Mouse (Mus musculus): Measurements from ENCODE around the gene Tcerg1l.
A peak's percentile ranks its signal among the peaks of the same experiment; 100 is the strongest.

Tcerg1l gene

DNA sequence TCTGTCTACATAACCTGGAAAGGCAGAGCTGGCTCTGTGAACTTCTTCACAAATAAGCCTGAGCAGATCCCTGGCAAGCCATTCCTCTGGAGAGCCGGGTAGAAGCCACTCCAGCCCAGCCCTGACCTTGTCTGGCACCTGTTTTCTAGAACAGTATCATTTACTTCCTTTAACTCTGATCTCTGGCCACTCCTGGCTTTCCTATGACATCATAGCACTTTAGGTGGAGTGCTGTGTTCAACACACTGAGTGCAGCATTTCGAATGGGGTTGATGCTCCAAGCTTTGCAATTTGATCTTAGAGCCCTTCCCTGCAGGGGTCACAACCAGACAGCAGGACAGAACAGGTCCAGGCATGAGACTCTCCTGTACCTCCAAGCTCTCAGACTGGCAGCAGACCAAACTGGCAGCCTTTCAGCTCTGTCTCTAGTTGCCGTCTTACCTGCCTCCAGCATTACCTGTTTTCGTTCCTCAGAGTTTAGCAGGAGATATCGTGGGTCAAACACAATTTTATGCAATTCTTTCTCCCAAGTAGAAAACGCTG lies 179.9 kb downstream of the Tcerg1l start:
- DNase-seq (ENCODE audit: low spot score) = peak; percentile 22

DNA sequence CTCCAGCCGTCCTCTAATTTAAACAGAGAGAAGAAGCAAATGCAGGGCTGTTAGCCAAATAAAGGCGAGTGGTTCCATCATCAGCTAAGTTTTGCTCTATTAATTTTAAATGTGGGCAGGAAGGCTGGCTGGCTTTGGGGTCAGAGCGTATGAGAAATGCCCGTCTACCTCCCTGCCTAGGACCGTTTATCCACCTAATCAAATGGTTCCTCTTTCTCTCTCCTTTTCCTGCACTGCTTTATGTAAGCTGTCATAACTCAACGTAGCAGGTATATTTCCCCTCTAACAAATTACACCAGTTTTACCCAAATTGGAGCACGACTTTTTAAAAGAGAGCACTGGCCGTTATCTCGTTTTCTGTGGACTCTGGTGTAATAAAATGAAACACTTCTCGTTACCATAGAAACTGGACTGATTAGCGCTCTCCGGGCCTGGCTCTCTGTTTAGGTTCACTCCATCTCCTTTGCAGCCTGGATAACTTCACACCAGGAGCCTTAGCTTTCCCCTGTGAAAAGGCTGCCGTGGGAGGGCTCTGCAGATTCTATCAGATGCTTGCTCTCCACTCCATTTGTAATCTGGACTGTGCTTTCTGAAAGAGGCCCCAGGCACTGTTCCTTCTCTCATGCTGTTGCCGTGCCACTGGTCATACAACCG lies 182.2 kb downstream of the Tcerg1l start:
- peak; percentile 90 for DNase-seq (ENCODE audit: low spot score)

DNA sequence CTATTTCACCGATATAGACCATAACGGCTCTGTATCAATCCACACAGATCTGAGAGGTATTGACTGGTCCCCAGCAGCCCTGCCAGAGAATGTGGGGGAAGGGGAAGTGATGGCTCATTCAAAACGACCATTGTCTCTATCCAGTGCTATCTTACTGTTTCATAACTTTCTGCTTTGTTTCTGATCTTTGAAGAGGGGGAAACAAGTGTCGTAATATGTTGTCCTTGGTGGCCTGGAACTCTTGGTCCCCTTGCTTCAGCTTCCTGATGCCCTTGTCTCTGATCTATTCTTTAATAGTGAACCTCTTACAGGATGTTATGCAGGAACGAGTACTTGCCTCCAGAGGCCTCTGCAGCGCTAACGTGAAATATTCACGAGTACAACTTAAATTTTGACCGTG lies 182.8 kb downstream of the Tcerg1l start:
- DNase-seq (ENCODE audit: low spot score) = peak; percentile 52

DNA sequence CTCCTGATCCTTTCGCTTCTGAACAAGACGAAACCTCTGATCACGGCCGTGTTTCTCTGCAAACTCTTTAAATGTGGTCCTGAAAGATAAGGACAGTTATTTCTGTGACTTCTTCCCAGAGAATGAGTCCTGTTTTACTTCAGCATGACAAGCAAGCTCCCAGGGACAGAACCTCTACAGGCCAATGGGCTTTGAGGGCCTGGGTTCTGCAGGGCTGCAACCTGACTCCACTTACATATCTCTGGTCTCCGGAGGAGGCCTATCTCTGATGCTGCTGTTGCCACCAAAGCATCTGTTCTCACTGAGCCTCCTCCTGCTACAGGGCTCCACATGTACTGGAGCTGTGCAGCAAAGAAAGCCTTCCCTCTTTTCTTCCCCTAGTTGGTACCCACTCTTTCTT lies 187.8 kb downstream of the Tcerg1l start:
- peak; percentile 64 for DNase-seq (ENCODE audit: low spot score)

DNA sequence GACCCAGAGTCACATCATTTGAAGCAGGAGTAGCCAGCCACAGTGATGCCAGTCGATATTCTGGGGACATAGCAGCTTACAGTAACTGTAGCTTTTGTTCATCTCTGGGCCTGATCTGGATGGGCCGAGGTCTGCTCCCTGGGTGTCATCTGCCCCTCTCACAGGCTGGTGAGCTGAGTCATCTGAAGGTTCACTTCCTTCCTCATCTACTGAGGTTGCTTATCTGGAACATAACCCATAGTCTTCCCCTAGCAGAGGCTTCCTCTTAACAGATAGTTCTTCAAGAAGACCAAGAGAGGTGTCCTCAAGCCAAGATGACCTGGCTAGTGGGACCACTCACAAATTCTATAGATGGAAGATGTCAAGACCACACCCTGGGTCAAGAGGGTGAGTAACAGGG lies 192.4 kb downstream of the Tcerg1l start:
- no peak for DNase-seq (ENCODE audit: low spot score)

DNA sequence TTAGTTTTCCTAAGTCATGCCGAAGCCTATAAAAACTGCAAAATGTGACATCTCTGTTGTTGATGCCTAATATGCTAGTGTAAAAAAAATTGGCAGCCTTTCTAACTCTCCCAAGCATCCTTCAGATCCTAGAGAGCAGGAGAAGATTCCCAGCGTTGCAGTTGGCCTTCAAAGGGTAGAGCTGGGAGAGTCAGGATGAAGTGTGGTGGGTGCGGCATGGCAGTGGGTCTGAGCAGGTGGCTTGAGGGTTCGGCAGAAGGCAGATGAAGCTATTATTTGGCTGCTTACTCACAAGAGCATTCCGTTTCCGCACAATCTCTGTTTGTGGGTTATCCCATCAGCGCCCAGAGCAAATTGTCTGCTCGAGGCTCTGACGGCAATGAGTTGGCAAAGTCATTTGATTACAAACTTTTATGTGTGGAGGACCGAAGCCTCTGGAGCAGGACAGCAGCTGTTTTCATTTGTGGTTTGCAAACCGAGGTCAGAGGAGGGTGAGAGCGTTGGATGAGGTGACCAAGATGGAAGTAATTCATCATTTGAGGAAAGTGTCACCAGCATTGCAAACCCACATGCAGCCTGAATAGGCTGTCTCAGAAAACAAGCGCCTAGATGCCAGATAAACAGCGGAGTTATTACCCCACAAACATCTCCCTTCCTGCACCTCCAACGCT lies 195.2 kb downstream of the Tcerg1l start:
- no peak for DNase-seq (ENCODE audit: low spot score)

DNA sequence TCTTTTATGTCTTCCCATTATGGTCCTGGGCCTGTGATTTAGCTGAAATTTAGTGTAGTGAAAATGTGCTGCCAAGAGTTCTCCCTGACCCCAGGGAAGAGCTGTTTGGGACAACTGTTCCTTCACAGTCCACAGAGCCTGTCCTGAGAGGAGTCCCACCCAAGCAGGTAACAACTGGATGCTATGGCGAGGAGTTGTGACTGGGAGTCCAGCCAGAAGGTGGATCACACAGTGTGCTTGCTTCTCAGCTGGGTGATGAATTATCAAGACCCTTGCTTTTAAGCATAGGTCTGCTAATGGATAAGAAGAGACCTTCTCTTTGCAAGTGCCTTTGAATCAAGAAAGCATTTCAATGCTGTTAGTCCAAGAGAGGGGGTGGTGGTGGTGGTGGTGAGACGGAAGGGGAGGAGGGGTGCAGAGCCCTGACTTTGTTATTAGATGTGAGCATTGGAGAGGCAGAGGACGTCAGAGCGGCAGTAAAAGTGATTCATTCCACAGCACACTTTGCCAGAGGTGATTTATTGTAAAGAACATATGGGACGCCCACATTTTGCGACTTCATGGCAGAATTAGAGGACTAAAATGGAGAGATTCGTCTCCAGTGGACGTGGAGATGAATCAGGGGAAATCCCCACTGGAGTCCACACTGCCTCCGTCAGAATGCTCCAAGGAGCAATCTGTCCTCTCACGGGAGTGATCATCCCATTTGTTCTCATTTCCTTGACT lies 198.0 kb downstream of the Tcerg1l start:
- DNase-seq (ENCODE audit: low spot score) = no peak

DNA sequence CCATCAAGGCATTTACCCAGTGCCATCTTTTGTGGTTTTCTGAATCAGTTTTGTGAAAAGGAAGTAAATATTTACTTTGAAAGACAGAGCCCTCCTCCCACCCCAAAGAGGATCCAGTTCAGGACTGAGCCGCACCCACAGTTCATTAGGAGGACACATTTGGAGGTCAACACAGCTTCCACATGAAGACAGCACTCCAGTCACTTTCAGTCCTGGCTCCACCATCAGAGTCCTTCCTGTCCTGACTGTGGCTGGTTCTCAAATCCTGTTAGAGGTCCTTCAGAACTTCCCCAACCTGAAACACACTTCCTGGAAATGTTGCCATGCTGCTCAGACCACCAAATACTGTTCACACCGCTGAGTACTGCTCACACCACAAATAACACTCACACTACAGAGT lies 201.4 kb downstream of the Tcerg1l start:
- DNase-seq (ENCODE audit: low spot score) = no peak

DNA sequence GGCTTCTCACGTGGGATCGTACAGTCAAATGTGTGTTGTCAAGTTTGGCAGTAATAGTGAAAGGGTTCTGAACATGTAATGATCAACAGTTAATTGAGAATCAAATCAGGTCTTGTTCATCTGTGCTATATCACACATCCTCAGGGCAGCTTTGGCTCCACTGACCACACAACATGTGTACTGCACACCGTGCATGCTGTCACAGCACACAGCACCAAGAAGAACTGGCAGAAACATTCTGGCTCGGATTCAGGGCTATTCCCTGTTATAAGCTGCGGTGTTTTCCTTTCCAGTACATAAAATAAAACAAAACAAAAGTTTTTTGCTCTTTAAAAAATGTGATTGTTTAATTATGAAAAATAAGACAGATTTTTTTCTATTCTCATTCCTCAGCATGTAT lies 213.3 kb downstream of the Tcerg1l start:
- no peak for DNase-seq (ENCODE audit: low spot score)

DNA sequence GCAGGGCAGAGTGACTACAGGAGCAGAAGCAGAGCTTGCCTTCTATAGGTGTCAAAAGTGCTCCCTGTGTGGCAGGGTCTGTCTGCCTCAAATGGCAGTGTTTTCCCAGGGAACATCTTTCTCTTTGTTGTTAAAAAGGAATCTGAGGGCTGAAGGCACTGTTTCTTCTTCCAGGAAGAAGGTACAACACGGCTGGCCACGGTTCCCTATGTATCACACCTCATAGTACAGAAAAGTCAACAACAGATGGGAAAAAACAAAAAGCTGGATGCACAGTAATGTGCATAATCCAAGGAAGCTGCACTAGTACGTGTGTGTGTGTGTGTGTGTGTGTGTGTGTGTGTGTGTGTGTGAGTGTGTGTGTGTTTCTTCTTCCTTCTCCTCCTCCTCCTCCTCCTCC lies 215.3 kb downstream of the Tcerg1l start:
- DNase-seq (ENCODE audit: low spot score) = no peak

DNA sequence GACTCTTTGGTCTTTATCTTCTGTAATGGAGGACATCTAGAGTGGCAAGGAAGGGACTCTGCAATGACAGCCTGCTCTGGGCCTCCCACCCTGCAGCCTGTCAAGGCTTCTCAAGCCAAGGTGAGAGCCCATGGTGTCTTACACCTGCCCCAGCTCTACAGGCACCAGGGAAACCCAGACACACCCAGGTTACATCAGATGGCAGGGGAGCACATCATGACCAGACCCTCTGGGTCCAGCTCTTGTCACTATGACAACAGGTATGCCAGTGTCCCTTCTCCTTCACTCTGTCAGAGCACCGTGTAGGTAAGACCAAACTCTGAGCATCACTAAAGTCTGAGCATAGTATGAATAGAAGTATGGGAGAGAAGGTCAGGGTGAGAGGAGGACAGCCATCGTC lies 218.9 kb downstream of the Tcerg1l start:
- DNase-seq (ENCODE audit: low spot score) = no peak

DNA sequence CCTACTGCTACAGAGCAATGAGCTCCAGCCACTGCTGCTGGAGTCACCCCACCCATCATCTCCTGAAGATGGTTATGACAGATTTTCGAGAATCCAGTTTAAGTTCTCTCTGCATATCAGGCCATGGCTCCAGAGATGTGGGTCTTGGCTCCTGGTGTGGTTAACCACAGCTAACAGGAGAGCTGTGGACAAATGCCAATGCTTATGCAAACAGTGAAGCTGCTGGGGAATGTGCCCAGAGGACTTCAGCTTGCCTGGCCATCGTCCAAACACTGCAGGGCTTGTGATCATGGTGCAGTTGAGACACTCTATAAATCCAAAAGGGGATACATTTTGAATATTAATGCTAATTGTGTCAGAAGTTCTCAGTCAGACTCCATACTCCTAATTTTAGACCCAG lies 221.5 kb downstream of the Tcerg1l start:
- peak; percentile 48 for DNase-seq (ENCODE audit: low spot score)

DNA sequence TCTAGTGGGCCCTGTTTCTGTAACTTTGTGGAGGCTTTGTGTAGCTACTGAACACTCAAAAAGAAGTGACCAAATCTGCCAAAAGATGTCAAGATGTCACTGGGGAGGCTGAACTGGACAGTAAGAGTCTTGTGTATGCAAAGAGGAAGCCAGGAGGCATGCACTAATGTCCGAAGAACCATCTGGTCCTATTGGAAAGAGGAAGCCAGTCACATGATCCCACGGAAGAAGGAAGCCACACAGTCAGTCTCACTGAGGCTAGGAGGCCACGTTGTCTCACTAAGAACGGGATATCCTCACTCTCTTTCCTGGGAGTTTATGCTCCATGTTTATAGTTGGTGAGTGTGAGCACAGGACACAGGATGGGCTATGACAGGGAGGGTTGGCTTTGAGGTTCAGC lies 227.1 kb downstream of the Tcerg1l start:
- DNase-seq (ENCODE audit: low spot score) = no peak

Data from MN1 (cell line).